Mouse (Mus musculus) liver, postnatal 0 days (tissue): ENCODE data around the gene Habp4.

ENCODE experiments used
- CTCF ChIP-seq: sonication (generic); IDR thresholded peaks from 2 replicates; pipeline ENCODE4 v1.5.1; 2016; ENCODE audit warnings: antibody characterized with exemption, low read depth
- EP300 ChIP-seq: IDR thresholded peaks from 2 replicates; pipeline ENCODE4 v1.6.1; 2016; ENCODE audit warnings: antibody characterized with exemption, low read depth, mild to moderate bottlenecking

DNA sequence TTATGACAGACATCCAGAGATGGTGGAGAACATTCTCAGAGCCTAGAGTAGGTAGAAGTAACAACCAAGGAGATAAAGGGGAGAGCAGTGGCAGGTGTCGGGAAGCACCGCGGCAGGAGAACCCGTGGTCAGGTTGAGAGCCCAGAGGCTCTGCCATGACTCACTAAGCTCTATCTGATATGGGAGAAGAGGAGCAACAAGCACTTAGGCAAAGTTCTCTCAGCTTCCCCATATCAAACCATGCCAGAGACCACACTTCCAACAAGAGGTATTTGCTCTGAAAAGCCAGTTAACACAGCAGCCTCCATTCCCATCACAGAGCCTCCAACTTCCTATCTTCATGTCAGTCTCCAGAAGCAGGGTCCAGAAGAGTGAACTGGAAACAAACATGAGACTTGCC, 39.3 kb downstream of the Habp4 start:
- TF ChIP-seq CTCF (no peak), EP300 (no peak)
